Mouse (Mus musculus) T-cell, adult 66 days (primary cell): ENCODE data around the gene Spaca7. TPM values are rescaled to one million over a fixed set of nuclear protein-coding genes. Genes with fewer than 3 reads are reported as not detected.

Source experiments
- total RNA-seq, 2 experiments: library from RNA; stranded (reverse); gene quantifications; 3 replicates in 1 of 2; 4 replicates in 1 of 2; pipeline ENCODE4 v1.2.4; 2023

Gene Spaca7
- total RNA-seq, result not detected

DNA sequence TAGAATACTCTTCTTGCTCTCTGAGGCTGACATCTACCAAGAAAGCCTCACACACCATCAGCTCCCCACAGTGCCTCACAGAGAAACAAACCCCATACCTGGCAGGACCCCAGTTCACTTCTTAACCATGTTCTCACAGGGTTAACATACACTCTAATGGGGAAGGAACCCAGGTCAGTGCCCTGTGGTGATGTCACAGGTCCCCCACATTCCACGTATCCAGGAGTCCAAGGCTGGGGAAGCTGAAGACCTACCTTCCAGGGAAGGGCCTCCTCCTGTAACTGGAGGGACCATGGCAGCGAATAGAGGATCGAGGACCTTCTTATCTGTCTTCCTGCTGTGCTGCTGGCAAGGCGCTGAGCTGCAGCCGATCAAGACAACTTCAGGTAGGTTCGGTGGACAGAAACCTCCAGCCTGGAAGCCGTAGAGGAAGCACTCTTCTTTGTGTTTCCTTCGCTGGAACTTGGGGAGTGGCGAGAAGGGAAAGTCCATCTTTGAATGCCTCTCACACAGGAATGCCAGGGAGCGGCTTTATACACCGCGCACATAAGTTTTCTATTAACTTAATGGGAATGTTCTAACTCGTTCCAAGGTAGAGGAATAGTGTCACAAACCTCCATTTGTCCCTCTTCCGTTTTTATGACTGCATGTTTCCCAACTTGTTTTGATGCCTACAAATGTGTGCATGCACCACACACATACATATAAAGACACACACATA lies at the start of gene Spaca7:
TSS of gene Spaca7 (plus strand) at position 216 of the 721 bp plus-strand sequence.

Other genes with a start within 250 kb of the Spaca7 start
- gene Sox1, start 177.7 kb upstream of the Spaca7 start, total RNA-seq, result not detected
- 10 to 100 TPM; 57.6 to 60.1 TPM for gene Tubgcp3, start 99.2 kb downstream of the Spaca7 start, total RNA-seq
- gene Atp11a, start 184.0 kb downstream of the Spaca7 start, total RNA-seq, result 10 to 100 TPM; 60.3 to 63.1 TPM